Mouse (Mus musculus): Measurements from ENCODE around the gene Trim9. TPM values are rescaled to one million over a fixed set of nuclear protein-coding genes. Genes with fewer than 3 reads are reported as not detected.

Trim9 gene
- total and polyA plus RNA-seq, 3 experiments, result not detected

- Histone ChIP-seq H3K4me1 (ENCODE audit: control insufficient read depth in 1 of 2, insufficient read depth in 2 of 2, low read length in 2 of 2) (peaks cover 9 to 32% of the 10 kb centered on the region in 2 experiments; a peak in 3 of 4 replicates), H3K27ac (ENCODE audit: control insufficient read depth, low read depth, low read length) (0 out of 2 replicates have a peak overlapping the region, but pooled peaks have one; percentile 18), H3K27me3 (ENCODE audit: control insufficient read depth in 1 of 2, insufficient read depth in 2 of 2, low read length in 2 of 2) (no peaks in the 10 kb centered on the region), H3K4me3 (ENCODE audit: control insufficient read depth in 1 of 2, insufficient read depth in 1 of 2, low read depth in 2 of 2, low read length in 2 of 2) (peak overlapping the region; percentile 33 to 50), H3K9me3 (replicated peaks; ENCODE audit: insufficient read depth, low read length) (no peaks in the 10 kb centered on the region), H3K36me3 (ENCODE audit: control insufficient read depth in 1 of 2, insufficient read depth in 2 of 2, low read length in 2 of 2) (peaks cover 0 to 27% of the 10 kb centered on the region in 2 experiments; a peak in 2 of 4 replicates), H3K79me2 (ENCODE audit: control insufficient read depth, insufficient read depth, low read length, poor library complexity) (no peaks in the 10 kb centered on the region), H3K9ac (ENCODE audit: control insufficient read depth, low read depth, low read length, poor library complexity, severe bottlenecking) (peak overlapping the region; percentile 34)
- no peak for TF ChIP-seq ZKSCAN1 (IDR thresholded peaks at IDR 0.05; ENCODE audit: low read depth, low read length)
- TF ChIP-seq KAT2A (conservative IDR thresholded peaks at IDR 0.05; ENCODE audit: low read depth, low read length), result no peak
- no peak for TF ChIP-seq MAFK (IDR thresholded peaks at IDR 0.05; ENCODE audit: borderline replicate concordance, low read depth, low read length)
- no peak for TF ChIP-seq BHLHE40 (IDR thresholded peaks at IDR 0.05; ENCODE audit: borderline replicate concordance, low read depth, low read length)
- no peak for TF ChIP-seq E2F4 (IDR thresholded peaks at IDR 0.05; ENCODE audit: borderline replicate concordance, low read depth, low read length)
- no peak for TF ChIP-seq CHD1 (IDR thresholded peaks at IDR 0.05; ENCODE audit: low read depth, low read length)
- TF ChIP-seq RAD21 (IDR thresholded peaks at IDR 0.05; ENCODE audit: low read depth, low read length), result no peak
- no peak for TF ChIP-seq USF1 (IDR thresholded peaks at IDR 0.05; ENCODE audit: low read depth, low read length)
- no peak for TF ChIP-seq ETS1 (IDR thresholded peaks at IDR 0.05; ENCODE audit: low read depth, low read length)
- no peak for TF ChIP-seq HCFC1 (IDR thresholded peaks at IDR 0.05; ENCODE audit: low read depth, low read length)
- no peak for TF ChIP-seq UBTF (IDR thresholded peaks at IDR 0.05; ENCODE audit: borderline replicate concordance, insufficient read depth, low read depth, low read length)
- no peak for TF ChIP-seq TAL1 (IDR thresholded peaks at IDR 0.05; ENCODE audit: low read length)
- TF ChIP-seq CHD2 (IDR thresholded peaks at IDR 0.05; ENCODE audit: low read length), result no peak
- no peak for TF ChIP-seq JUND (IDR thresholded peaks at IDR 0.05; ENCODE audit: low read depth, low read length)
- no peak for TF ChIP-seq ELF1 (IDR thresholded peaks at IDR 0.05; ENCODE audit: low read depth, low read length)
- no peak for TF ChIP-seq CTCF (IDR thresholded peaks at IDR 0.05 in 2 of 3, conservative IDR thresholded peaks at IDR 0.05 in 1 of 3; ENCODE audit: control insufficient read depth in 1 of 3, insufficient read depth in 1 of 3, low read depth in 2 of 3, low read length in 3 of 3, poor library complexity in 1 of 3, severe bottlenecking in 1 of 3)
- DNase-seq (ENCODE audit: low read depth, low spot score), result no peak
Observed at GRCm38 (mm10) chr12:70233637-70234315, 113.6 kb downstream of the Trim9 start.

- peak; percentile 92 for DNase-seq (ENCODE audit: low read depth, low spot score)
- H3K36me3 ChIP-seq (ENCODE audit: control insufficient read depth in 1 of 2, insufficient read depth in 2 of 2, low read length in 2 of 2), result peaks cover 0 to 29% of the 10 kb centered on the region in 2 experiments; a peak in 2 of 4 replicates
- H3K4me1 ChIP-seq (ENCODE audit: control insufficient read depth in 1 of 2, insufficient read depth in 2 of 2, low read length in 2 of 2), result peaks cover 16 to 40% of the 10 kb centered on the region in 2 experiments
- H3K4me3 ChIP-seq (ENCODE audit: control insufficient read depth in 1 of 2, insufficient read depth in 1 of 2, low read depth in 2 of 2, low read length in 2 of 2), result peak overlapping the region; percentile 49 to 51
- H3K9me3 ChIP-seq (replicated peaks; ENCODE audit: insufficient read depth, low read length), result no peaks in the 10 kb centered on the region
- H3K79me2 ChIP-seq (ENCODE audit: control insufficient read depth, insufficient read depth, low read length, poor library complexity), result no peaks in the 10 kb centered on the region; the same call in 1 of the 2 replicates
- peak overlapping the region; percentile 95 for H3K27ac ChIP-seq (ENCODE audit: control insufficient read depth, low read depth, low read length)
- no peaks in the 10 kb centered on the region for H3K27me3 ChIP-seq (ENCODE audit: control insufficient read depth in 1 of 2, insufficient read depth in 2 of 2, low read length in 2 of 2)
- H3K9ac ChIP-seq (ENCODE audit: control insufficient read depth, low read depth, low read length, poor library complexity, severe bottlenecking), result peak overlapping the region; percentile 66
- TF ChIP-seq UBTF (IDR thresholded peaks at IDR 0.05; ENCODE audit: borderline replicate concordance, insufficient read depth, low read depth, low read length) (no peak), ETS1 (IDR thresholded peaks at IDR 0.05; ENCODE audit: low read depth, low read length) (peak; percentile 84), TBP (IDR thresholded peaks at IDR 0.05; ENCODE audit: low read depth, low read length) (peak; percentile 86), USF1 (IDR thresholded peaks at IDR 0.05; ENCODE audit: low read depth, low read length) (peak; percentile 83), MAZ (IDR thresholded peaks at IDR 0.05; ENCODE audit: low read depth, low read length) (0 out of 2 replicates have a peak, but pooled peaks have one; percentile 70), NRF1 (IDR thresholded peaks at IDR 0.05; ENCODE audit: insufficient read depth, low read depth, low read length, poor library complexity, severe bottlenecking) (no peak; the same call in 1 of the 2 replicates), EP300 (IDR thresholded peaks at IDR 0.05; ENCODE audit: low read depth in 1 of 2, low read length in 2 of 2) (peak; percentile 89 to 90), ZC3H11A (IDR thresholded peaks at IDR 0.05; ENCODE audit: low read depth, low read length) (no peak), CHD1 (IDR thresholded peaks at IDR 0.05; ENCODE audit: low read depth, low read length) (0 out of 2 replicates have a peak, but pooled peaks have one; percentile 34), TCF12 (IDR thresholded peaks at IDR 0.05; ENCODE audit: low read depth, low read length) (peak; percentile 82), E2F4 (IDR thresholded peaks at IDR 0.05; ENCODE audit: borderline replicate concordance, low read depth, low read length) (no peak), KAT2A (conservative IDR thresholded peaks at IDR 0.05; ENCODE audit: low read depth, low read length) (peak; percentile 52), POLR2AphosphoS2 (IDR thresholded peaks at IDR 0.05; ENCODE audit: low read length) (peak; percentile 84), SIN3A (IDR thresholded peaks at IDR 0.05; ENCODE audit: low read length) (peak; percentile 95), ELF1 (IDR thresholded peaks at IDR 0.05; ENCODE audit: low read depth, low read length) (peak; percentile 87), GATA1 (IDR thresholded peaks at IDR 0.05; ENCODE audit: low read depth, low read length) (peak; percentile 95), BHLHE40 (IDR thresholded peaks at IDR 0.05; ENCODE audit: borderline replicate concordance, low read depth, low read length) (peak; percentile 59), MEF2A (IDR thresholded peaks at IDR 0.05; ENCODE audit: extremely low read depth, insufficient replicate concordance, low read depth, low read length, poor library complexity, severe bottlenecking) (no peak), HCFC1 (IDR thresholded peaks at IDR 0.05; ENCODE audit: low read depth, low read length) (peak; percentile 73), NELFE (IDR thresholded peaks at IDR 0.05; ENCODE audit: low read depth, low read length) (peak; percentile 75)
Observed at GRCm38 (mm10) chr12:70232020-70232544, 115.3 kb downstream of the Trim9 start.
